Mouse (Mus musculus) limb, embryonic 14.5 days (tissue): ENCODE data around the gene Ctdnep1. TPM values are rescaled to one million over a fixed set of nuclear protein-coding genes. Genes with fewer than 3 reads are reported as not detected.
A peak's percentile ranks its signal among the peaks of the same experiment; 100 is the strongest.

Experiments
- ATAC-seq: fragments of 200-750 bp; cut with Nextera tagmentation; 2 replicates; pipeline ENCODE4 v1.8.0; 2017; ENCODE audit warnings: low read depth, moderate number of reproducible peaks, moderate TSS enrichment; ENCODE audit not compliant: low FRiP score
- DNase-seq: peaks from one replicate; pipeline ENCODE4 v3.0.0-alpha.2; 2015; ENCODE audit warnings: low spot score
- H3K27ac ChIP-seq: fragments of 300-500 bp; sonication (generic); replicated peaks from 2 replicates; pipeline ENCODE4 v1.5.1; 2014; ENCODE audit warnings: low read depth, mild to moderate bottlenecking, low read length, moderate library complexity, mixed read lengths
- H3K27me3 ChIP-seq: fragments of 300-500 bp; sonication (generic); 2 replicates; pipeline ENCODE4 v1.6.1; 2014; ENCODE audit warnings: low read length, mixed read lengths; ENCODE audit not compliant: control insufficient read depth, insufficient read depth
- H3K36me3 ChIP-seq: fragments of 300-500 bp; sonication (generic); 2 replicates; pipeline ENCODE4 v1.6.1; 2014; ENCODE audit warnings: mild to moderate bottlenecking, low read length, moderate library complexity, mixed read lengths; ENCODE audit not compliant: control insufficient read depth, insufficient read depth
- H3K4me1 ChIP-seq: fragments of 300-500 bp; sonication (generic); 2 replicates; pipeline ENCODE4 v1.6.1; 2014; ENCODE audit warnings: antibody characterized with exemption, low read length, mixed read lengths; ENCODE audit not compliant: control insufficient read depth, insufficient read depth
- H3K4me2 ChIP-seq: fragments of 300-500 bp; sonication (generic); replicated peaks from 2 replicates; pipeline ENCODE4 v1.6.1; 2014; ENCODE audit warnings: low read depth, mild to moderate bottlenecking, low read length, moderate library complexity; ENCODE audit not compliant: severe bottlenecking
- H3K4me3 ChIP-seq: fragments of 300-500 bp; sonication (generic); replicated peaks from 2 replicates; pipeline ENCODE4 v1.5.1; 2014; ENCODE audit warnings: low read length
- H3K9ac ChIP-seq: fragments of 300-500 bp; sonication (generic); 2 replicates; pipeline ENCODE4 v1.6.1; 2014; ENCODE audit warnings: mild to moderate bottlenecking, low read depth, low read length, moderate library complexity; ENCODE audit not compliant: severe bottlenecking
- H3K9me3 ChIP-seq: fragments of 300-500 bp; sonication (generic); 2 replicates; pipeline ENCODE4 v1.6.1; 2016; ENCODE audit warnings: low read length; ENCODE audit not compliant: control insufficient read depth
- POLR2A ChIP-seq: fragments of 200-500 bp; IDR thresholded peaks from 2 replicates; pipeline ENCODE4 v1.8.0; 2012; ENCODE audit warnings: inconsistent platforms, mild to moderate bottlenecking, moderate library complexity, borderline replicate concordance; ENCODE audit not compliant: insufficient read depth, insufficient read length; ENCODE audit errors: extremely low read depth
- WGBS: fragments of 180-500 bp; shearing (Covaris S2); extraction: QIAGEN DNeasy Blood & Tissue Kit; methylation state at CpG from one replicate; pipeline ENCODE4 v1.1.7; 2014; 5-methylcytosine and 5-hydroxymethylcytosine counted together
- polyA plus RNA-seq, 2 experiments: library from polyadenylated mRNA; depleted of rRNA in 1 of 2; stranded (reverse) in 1 of 2; unstranded in 1 of 2; fragments of >200 nt; fragmentation: Nextera tagmentation in 1 of 2; extraction: Ambion mirVana in 1 of 2; gene quantifications; 2 replicates each; pipeline versions ENCODE4 v1.2.1 to v1.2.3; 2012 to 2014

Ctdnep1 gene
- polyA plus RNA-seq, 2 experiments = 38.3 to 117 TPM

DNA sequence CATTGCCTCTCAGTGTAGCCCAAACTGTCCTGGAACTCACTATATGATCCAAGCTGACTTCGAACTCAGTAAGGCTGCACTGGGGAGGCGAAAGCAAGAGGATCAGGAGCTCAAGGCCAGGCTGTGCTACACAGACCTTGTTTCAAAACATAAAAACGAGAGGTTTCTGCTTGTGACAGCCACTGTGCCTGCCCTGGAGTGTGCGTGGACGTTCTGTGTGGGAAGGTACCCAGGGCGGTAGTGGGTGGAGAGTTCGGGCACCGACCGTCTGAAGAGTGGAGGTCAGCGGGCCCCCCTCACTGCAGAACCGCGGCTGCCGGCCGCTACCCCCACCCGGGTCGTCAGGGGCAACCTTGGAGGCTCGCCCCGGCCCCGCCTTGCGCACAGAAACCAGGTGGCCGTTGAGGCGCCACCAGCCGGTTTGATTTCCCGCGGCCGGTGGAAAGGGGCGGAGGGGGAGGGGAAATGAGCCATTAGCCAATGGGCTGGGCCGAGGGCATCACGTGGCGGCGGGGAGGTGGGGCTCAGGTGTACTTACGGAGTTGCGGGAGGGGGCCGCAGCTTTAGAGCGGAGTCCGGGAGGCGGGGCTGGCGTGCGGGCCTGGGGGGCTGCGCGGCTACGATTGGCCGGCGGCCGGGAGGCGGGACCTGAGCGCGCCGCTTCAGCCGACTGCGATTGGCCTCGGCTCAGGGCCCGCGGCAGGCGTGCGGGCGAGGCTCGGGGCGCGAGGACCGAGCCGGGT is 45.6 kb upstream of the Ctdnep1 start, which contains the start of gene Ybx2:
TSS of gene Ybx2 (plus strand) at position 660 of the 743 bp plus-strand sequence.
- ATAC-seq (peak; percentile 91), DNase-seq (peak; percentile 93)
- no peak within 1 kb of the TSS for H3K27ac ChIP-seq
- peak within 1 kb of the TSS; percentile 65 for H3K9ac ChIP-seq
- TF ChIP-seq POLR2A = no peak
- H3K4me3 ChIP-seq = peak within 1 kb of the TSS; percentile 65
- no peaks in the 10 kb centered on the region for H3K36me3 ChIP-seq
- WGBS = 1% methylated on average over 31 of the region's 62 CpGs
- H3K9me3 ChIP-seq = no peaks in the 10 kb centered on the region
- peak within 1 kb of the TSS; percentile 100 for H3K4me2 ChIP-seq
- peaks cover 26% of the 10 kb centered on the region for H3K4me1 ChIP-seq
- no peaks in the 10 kb centered on the region for H3K27me3 ChIP-seq

DNA sequence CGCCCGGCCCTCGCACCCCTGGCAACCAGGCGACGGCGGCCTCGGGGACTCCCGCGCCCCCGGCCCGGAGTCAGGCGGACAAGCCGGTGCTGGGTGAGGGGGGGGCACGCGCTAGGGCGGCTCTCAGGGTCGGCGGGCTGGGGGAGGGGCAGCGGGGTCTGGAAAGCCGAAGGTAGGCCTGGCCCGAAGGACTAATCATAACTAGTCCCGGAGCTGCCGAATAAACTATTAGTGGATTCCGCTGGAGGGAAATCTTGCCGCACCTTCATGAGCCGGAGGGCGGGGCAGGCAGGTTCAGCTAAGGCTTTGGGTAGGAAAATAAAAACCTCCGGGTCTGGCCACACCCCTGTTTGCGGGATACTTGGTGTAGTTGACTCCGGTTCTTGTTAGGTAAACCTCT is 44.8 kb upstream of the Ctdnep1 start:
- H3K9ac ChIP-seq = peak overlapping the region; percentile 65
- no peaks in the 10 kb centered on the region for H3K27me3 ChIP-seq
- ATAC-seq (no peak), DNase-seq (no peak)
- under 1% methylated on average over 23 of the region's 30 CpGs for WGBS
- no peaks in the 10 kb centered on the region for H3K9me3 ChIP-seq
- H3K4me3 ChIP-seq = peak overlapping the region; percentile 65
- TF ChIP-seq POLR2A = no peak
- no peak overlapping the region for H3K27ac ChIP-seq
- peak overlapping the region; percentile 100 for H3K4me2 ChIP-seq
- no peaks in the 10 kb centered on the region for H3K36me3 ChIP-seq
- peaks cover 26% of the 10 kb centered on the region for H3K4me1 ChIP-seq

DNA sequence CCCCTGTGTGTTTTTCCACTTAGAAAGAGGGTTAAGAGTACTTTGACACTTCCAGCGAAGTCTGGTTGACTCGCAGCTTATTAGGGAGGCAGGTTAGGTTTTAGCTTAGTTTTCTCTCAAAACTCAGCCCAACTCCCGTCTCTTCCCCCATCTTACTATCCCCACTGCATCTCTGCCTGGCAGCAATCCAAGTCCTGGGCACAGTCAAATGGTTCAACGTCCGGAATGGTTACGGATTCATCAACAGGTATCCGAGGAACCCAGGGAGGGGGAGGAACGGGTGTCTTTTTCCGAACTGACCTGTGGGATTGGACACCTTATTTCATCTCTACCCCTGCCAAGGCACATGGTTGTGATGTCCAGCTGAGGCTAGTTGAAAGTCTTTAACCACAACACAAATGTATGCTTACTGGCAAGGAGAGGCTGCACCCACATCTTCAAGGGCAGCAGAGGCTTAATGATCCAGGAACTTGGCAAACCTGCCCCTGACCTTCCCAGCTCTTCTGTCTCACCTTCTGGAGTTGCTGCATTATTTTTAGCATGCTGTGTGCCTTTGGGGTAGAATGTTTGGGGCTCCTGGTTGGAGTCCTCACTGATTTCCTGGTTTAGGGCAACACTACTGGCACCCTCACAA is 44.1 kb upstream of the Ctdnep1 start:
- ATAC-seq = no peak
- H3K4me2 ChIP-seq = peak overlapping the region; percentile 100
- no peak overlapping the region for H3K27ac ChIP-seq
- H3K36me3 ChIP-seq = peaks cover under 1% of the 10 kb centered on the region
- no peak for TF ChIP-seq POLR2A
- WGBS = 33% methylated on average over 9 of the region's 9 CpGs
- peak overlapping the region; percentile 65; the same call in 1 of the 2 replicates for H3K9ac ChIP-seq
- peaks cover 26% of the 10 kb centered on the region for H3K4me1 ChIP-seq
- H3K9me3 ChIP-seq = no peaks in the 10 kb centered on the region
- H3K27me3 ChIP-seq = no peaks in the 10 kb centered on the region
- no peak for DNase-seq
- H3K4me3 ChIP-seq = peak overlapping the region; percentile 65

DNA sequence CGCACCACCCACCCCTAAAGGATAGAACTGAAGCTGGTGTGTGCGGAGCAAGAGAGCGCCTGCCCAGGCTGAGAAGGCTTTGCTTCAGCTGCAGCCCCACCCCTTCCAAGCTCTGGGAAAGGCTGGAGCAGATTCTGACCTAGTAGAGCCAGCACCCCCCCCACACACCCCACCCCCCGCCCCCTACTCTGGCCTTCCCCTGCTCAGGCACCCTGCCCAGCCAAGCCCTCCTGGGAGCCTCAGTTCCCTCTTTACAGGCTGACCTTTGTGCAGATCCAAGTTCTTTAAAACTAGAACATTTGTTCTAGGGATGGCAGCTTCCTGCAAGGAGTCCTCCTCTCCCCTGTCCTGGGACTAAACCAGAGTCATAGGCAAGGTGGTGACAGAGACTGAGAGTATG is 43.6 kb upstream of the Ctdnep1 start:
- H3K36me3 ChIP-seq = peaks cover 3% of the 10 kb centered on the region
- H3K27me3 ChIP-seq = no peaks in the 10 kb centered on the region
- no peak overlapping the region for H3K27ac ChIP-seq
- H3K4me1 ChIP-seq = peaks cover 26% of the 10 kb centered on the region
- WGBS = 48% methylated on average over 4 of the region's 4 CpGs
- 0 out of 2 replicates have a peak overlapping the region, but pooled peaks have one; percentile 10 for H3K4me2 ChIP-seq
- H3K9me3 ChIP-seq = no peaks in the 10 kb centered on the region
- H3K4me3 ChIP-seq = no peak overlapping the region
- ATAC-seq (no peak), DNase-seq (no peak)
- TF ChIP-seq POLR2A = no peak
- H3K9ac ChIP-seq = no peak overlapping the region

DNA sequence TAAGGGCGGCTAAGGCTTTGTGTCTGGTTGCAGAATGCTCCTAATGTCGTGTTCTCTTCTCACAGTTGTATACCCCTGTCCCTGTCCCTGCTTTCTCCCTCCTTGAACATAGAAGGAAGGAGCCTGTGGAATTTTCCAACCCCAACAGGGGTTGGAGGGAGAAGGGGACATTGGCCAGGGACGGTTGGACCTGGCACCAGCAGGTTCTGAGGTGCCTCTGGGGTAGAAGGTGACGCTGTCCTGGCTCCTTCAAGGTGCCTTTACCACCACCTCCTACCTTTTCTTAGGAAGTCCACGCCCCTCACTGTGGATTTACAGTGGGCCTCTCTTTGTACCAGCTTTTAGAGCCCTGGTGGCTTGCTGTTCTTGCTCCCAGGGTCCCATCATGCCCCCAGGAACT is 43.1 kb upstream of the Ctdnep1 start:
- no peak for TF ChIP-seq POLR2A
- H3K27ac ChIP-seq = no peak overlapping the region
- peaks cover 26% of the 10 kb centered on the region for H3K4me1 ChIP-seq
- 58% methylated on average over 4 of the region's 5 CpGs for WGBS
- H3K9me3 ChIP-seq = no peaks in the 10 kb centered on the region
- ATAC-seq = no peak
- peaks cover 6% of the 10 kb centered on the region for H3K36me3 ChIP-seq
- no peak overlapping the region for H3K4me3 ChIP-seq
- H3K4me2 ChIP-seq = no peak overlapping the region
- no peaks in the 10 kb centered on the region for H3K27me3 ChIP-seq
- H3K9ac ChIP-seq = no peak overlapping the region
- no peak for DNase-seq
